Mouse (Mus musculus) spleen, adult 2 months (tissue): ENCODE measurements around the gene Bloc1s3. TPM values are rescaled to one million over a fixed set of nuclear protein-coding genes. Genes with fewer than 3 reads are reported as not detected.

Experiments used
- DNase-seq, 2 experiments: peaks; one replicate each; pipeline versions ENCODE4 v3.0.0 to v3.0.0-alpha.2; 2012 to 2021; ENCODE audit warnings: low spot score in 2 of 2, low read depth in 1 of 2
- H3K27ac ChIP-seq: fragments of 200-500 bp; 2 replicates; pipeline ENCODE4 v1.5.1; 2012; ENCODE audit warnings: low read length, inconsistent platforms; ENCODE audit not compliant: insufficient read depth
- H3K27me3 ChIP-seq: fragments of 200-500 bp; 2 replicates; pipeline ENCODE4 v1.6.1; 2012; ENCODE audit warnings: mild to moderate bottlenecking, moderate library complexity, low read length, inconsistent platforms; ENCODE audit not compliant: control insufficient read depth, insufficient read depth
- H3K36me3 ChIP-seq: fragments of 200-500 bp; 2 replicates; pipeline ENCODE4 v1.6.1; 2012; ENCODE audit warnings: mild to moderate bottlenecking, low read length, inconsistent platforms; ENCODE audit not compliant: control insufficient read depth, insufficient read depth
- H3K4me1 ChIP-seq: fragments of 200-500 bp; 2 replicates; pipeline ENCODE4 v1.6.1; 2011; ENCODE audit warnings: inconsistent platforms; ENCODE audit not compliant: control insufficient read depth, insufficient read depth, insufficient read length
- H3K4me3 ChIP-seq: fragments of 200-500 bp; 2 replicates; pipeline ENCODE4 v1.5.1; 2011; ENCODE audit warnings: mild to moderate bottlenecking, inconsistent platforms; ENCODE audit not compliant: insufficient read depth, insufficient read length; ENCODE audit errors: extremely low read depth
- CTCF ChIP-seq: fragments of 200-500 bp; IDR thresholded peaks from 2 replicates; pipeline ENCODE4 v1.5.1; 2011; ENCODE audit warnings: mild to moderate bottlenecking, inconsistent platforms; ENCODE audit not compliant: insufficient read depth, insufficient read length, insufficient replicate concordance; ENCODE audit errors: extremely low read depth
- POLR2A ChIP-seq: fragments of 200-500 bp; IDR thresholded peaks from 2 replicates; pipeline ENCODE4 v1.6.1; 2011; ENCODE audit warnings: low read depth, low read length, inconsistent platforms
- WGBS: fragments of 180-500 bp; shearing (Covaris S2); methylation state at CpG from one replicate; pipeline ENCODE4 v1.1.7; 2018; 5-methylcytosine and 5-hydroxymethylcytosine counted together
- polyA plus RNA-seq: library from polyadenylated mRNA; depleted of rRNA; stranded (reverse); fragments of >200 nt; gene quantifications from 2 replicates; pipeline ENCODE4 v1.2.3, GENCODE M21; 2012

Bloc1s3 gene
- polyA plus RNA-seq, 1 experiment, result 8.8 TPM

GRCm38 (mm10) chr7:19462884-19463381, 45.2 kb downstream of the Bloc1s3 start, which contains the start of gene Exoc3l2:
Gene Exoc3l2 (plus strand): TSS chr7:19463331.
- Histone ChIP-seq H3K4me3 (no peak within 1 kb of the TSS), H3K27ac (no peak within 1 kb of the TSS)
- no peak for DNase-seq

GRCm38 (mm10) chr7:19462443-19462842, 45.7 kb downstream of the Bloc1s3 start:
- Histone ChIP-seq H3K4me3 (no peak overlapping the region), H3K27ac (no peak overlapping the region), H3K36me3 (no peaks in the 10 kb centered on the region), H3K4me1 (peaks cover 4% of the 10 kb centered on the region; the same call in 1 of the 2 replicates), H3K27me3 (no peaks in the 10 kb centered on the region)
- TF ChIP-seq POLR2A (no peak), CTCF (no peak)
- 75% methylated on average over 4 of the region's 4 CpGs for WGBS
- no peak for DNase-seq

More at GRCm38 (mm10) chr7:19462884-19463381, 45.2 kb downstream of the Bloc1s3 start, which contains the start of gene Exoc3l2:
- H3K36me3 ChIP-seq, result no peaks in the 10 kb centered on the region
- no peaks in the 10 kb centered on the region for H3K4me1 ChIP-seq
- no peak for TF ChIP-seq CTCF
- TF ChIP-seq POLR2A, result no peak
- WGBS, result 54% methylated on average over 6 of the region's 6 CpGs
- H3K27me3 ChIP-seq, result no peaks in the 10 kb centered on the region

GRCm38 (mm10) chr7:19461488-19461887, 46.7 kb downstream of the Bloc1s3 start:
- DNase-seq, result peak; percentile 55 to 59
- H3K4me3 ChIP-seq, result no peak overlapping the region
- peak; percentile 76; the same call in 1 of the 2 replicates for TF ChIP-seq CTCF
- no peak for TF ChIP-seq POLR2A
- H3K27me3 ChIP-seq, result no peaks in the 10 kb centered on the region
- H3K27ac ChIP-seq, result no peak overlapping the region
- no peaks in the 10 kb centered on the region for H3K36me3 ChIP-seq
- WGBS, result 17% methylated on average over 6 of the region's 6 CpGs
- H3K4me1 ChIP-seq, result peaks cover 7% of the 10 kb centered on the region; the same call in 1 of the 2 replicates

- 95% methylated on average over 1 of the region's 1 CpGs for WGBS
- no peak for DNase-seq
Observed at GRCm38 (mm10) chr7:19460500-19460899, 47.7 kb downstream of the Bloc1s3 start.

GRCm38 (mm10) chr7:19459144-19459870, 48.9 kb downstream of the Bloc1s3 start:
- H3K27ac ChIP-seq, result 0 out of 2 replicates have a peak overlapping the region, but pooled peaks have one; percentile 4
- DNase-seq, result no peak
- WGBS, result 59% methylated on average over 6 of the region's 6 CpGs
- TF ChIP-seq POLR2A (no peak), CTCF (no peak)
- no peaks in the 10 kb centered on the region for H3K27me3 ChIP-seq
- no peaks in the 10 kb centered on the region for H3K36me3 ChIP-seq
- peak overlapping the region; percentile 56 for H3K4me3 ChIP-seq
- H3K4me1 ChIP-seq, result peaks cover 7% of the 10 kb centered on the region; the same call in 1 of the 2 replicates

More at GRCm38 (mm10) chr7:19460500-19460899, 47.7 kb downstream of the Bloc1s3 start:
- no peak overlapping the region for H3K4me3 ChIP-seq
- TF ChIP-seq CTCF (no peak), POLR2A (no peak)
- H3K36me3 ChIP-seq, result no peaks in the 10 kb centered on the region
- H3K4me1 ChIP-seq, result peaks cover 7% of the 10 kb centered on the region; the same call in 1 of the 2 replicates
- H3K27ac ChIP-seq, result no peak overlapping the region
- H3K27me3 ChIP-seq, result no peaks in the 10 kb centered on the region

GRCm38 (mm10) chr7:19458591-19459111, 49.5 kb downstream of the Bloc1s3 start, which contains the start of gene Mark4:
Gene Mark4 (minus strand): TSS chr7:19458821.
- TF ChIP-seq POLR2A (no peak), CTCF (no peak)
- Histone ChIP-seq H3K36me3 (no peaks in the 10 kb centered on the region), H3K4me1 (peaks cover 7% of the 10 kb centered on the region; the same call in 1 of the 2 replicates), H3K4me3 (peak within 1 kb of the TSS; percentile 77), H3K27me3 (no peaks in the 10 kb centered on the region), H3K27ac (0 out of 2 replicates have a peak within 1 kb of the TSS, but pooled peaks have one; percentile 4)
- 5% methylated on average over 29 of the region's 42 CpGs for WGBS
- DNase-seq, result peak; percentile 45 to 67
